Mouse (Mus musculus): ENCODE measurements around the gene Clec2l.

The Clec2l gene

GRCm38 (mm10) chr6:38662714-38663615, at the start of gene Clec2l:
TSS of gene Clec2l (plus strand) at chr6:38663069.
- no peak for DNase-seq (ENCODE audit: low read depth, low spot score)

- DNase-seq (ENCODE audit: low read depth, low spot score) = no peak
Measured at GRCm38 (mm10) chr6:38622406-38622805, 40.5 kb upstream of the Clec2l start.

GRCm38 (mm10) chr6:38623457-38623856, 39.4 kb upstream of the Clec2l start:
- no peak for DNase-seq (ENCODE audit: low read depth, low spot score)

- DNase-seq (ENCODE audit: low read depth, low spot score) = no peak
Measured at GRCm38 (mm10) chr6:38624439-38624838, 38.4 kb upstream of the Clec2l start.

- DNase-seq (ENCODE audit: low read depth, low spot score) = no peak
Measured at GRCm38 (mm10) chr6:38626086-38626485, 36.8 kb upstream of the Clec2l start.

GRCm38 (mm10) chr6:38627081-38627480, 35.8 kb upstream of the Clec2l start:
- DNase-seq (ENCODE audit: low read depth, low spot score) = no peak

GRCm38 (mm10) chr6:38627486-38627885, 35.4 kb upstream of the Clec2l start:
- no peak for DNase-seq (ENCODE audit: low read depth, low spot score)

GRCm38 (mm10) chr6:38629556-38629955, 33.3 kb upstream of the Clec2l start:
- DNase-seq (ENCODE audit: low read depth, low spot score) = no peak

- DNase-seq (ENCODE audit: low read depth, low spot score) = no peak
Measured at GRCm38 (mm10) chr6:38632826-38633225, 30.0 kb upstream of the Clec2l start.

GRCm38 (mm10) chr6:38634461-38634860, 28.4 kb upstream of the Clec2l start:
- DNase-seq (ENCODE audit: low read depth, low spot score) = no peak

- no peak for DNase-seq (ENCODE audit: low read depth, low spot score)
Measured at GRCm38 (mm10) chr6:38635941-38636851, 26.7 kb upstream of the Clec2l start.

GRCm38 (mm10) chr6:38636852-38637618, 25.8 kb upstream of the Clec2l start, which contains the start of gene Klrg2:
TSS of gene Klrg2 (minus strand) at chr6:38637242.
- no peak for DNase-seq (ENCODE audit: low read depth, low spot score)

- DNase-seq (ENCODE audit: low read depth, low spot score) = no peak
Measured at GRCm38 (mm10) chr6:38640401-38640800, 22.5 kb upstream of the Clec2l start.

- DNase-seq (ENCODE audit: low read depth, low spot score) = no peak
Measured at GRCm38 (mm10) chr6:38641228-38641627, 21.6 kb upstream of the Clec2l start.

GRCm38 (mm10) chr6:38641645-38642044, 21.2 kb upstream of the Clec2l start:
- DNase-seq (ENCODE audit: low read depth, low spot score) = no peak

- no peak for DNase-seq (ENCODE audit: low read depth, low spot score)
Measured at GRCm38 (mm10) chr6:38642593-38642992, 20.3 kb upstream of the Clec2l start.

- DNase-seq (ENCODE audit: low read depth, low spot score) = no peak
Measured at GRCm38 (mm10) chr6:38643039-38643438, 19.8 kb upstream of the Clec2l start.

- DNase-seq (ENCODE audit: low read depth, low spot score) = no peak
Measured at GRCm38 (mm10) chr6:38649545-38649944, 13.3 kb upstream of the Clec2l start.

- DNase-seq (ENCODE audit: low read depth, low spot score) = peak; percentile 68
Measured at GRCm38 (mm10) chr6:38650263-38650937, 12.5 kb upstream of the Clec2l start.

GRCm38 (mm10) chr6:38661626-38662025, 1.2 kb upstream of the Clec2l start:
- no peak for DNase-seq (ENCODE audit: low read depth, low spot score)

- no peak for DNase-seq (ENCODE audit: low read depth, low spot score)
Measured at GRCm38 (mm10) chr6:38669580-38669979, 6.7 kb downstream of the Clec2l start.
